Mouse (Mus musculus) ES-E14 (cell line): Measurements from ENCODE around the gene Ggt1.

Experiments
- CHD2 ChIP-seq: IDR thresholded peaks from 2 replicates; pipeline ENCODE4 v1.6.1; 2014; ENCODE audit warnings: mild to moderate bottlenecking, low read depth, low read length, inconsistent platforms
- HCFC1 ChIP-seq: IDR thresholded peaks from 2 replicates; pipeline ENCODE4 v1.6.1; 2012; ENCODE audit warnings: low read length, inconsistent platforms, borderline replicate concordance; ENCODE audit not compliant: insufficient read depth
- ZC3H11A ChIP-seq: IDR thresholded peaks from 2 replicates; pipeline ENCODE4 v1.6.1; 2012; ENCODE audit warnings: low read depth, mild to moderate bottlenecking, inconsistent platforms, low read length, borderline replicate concordance

DNA sequence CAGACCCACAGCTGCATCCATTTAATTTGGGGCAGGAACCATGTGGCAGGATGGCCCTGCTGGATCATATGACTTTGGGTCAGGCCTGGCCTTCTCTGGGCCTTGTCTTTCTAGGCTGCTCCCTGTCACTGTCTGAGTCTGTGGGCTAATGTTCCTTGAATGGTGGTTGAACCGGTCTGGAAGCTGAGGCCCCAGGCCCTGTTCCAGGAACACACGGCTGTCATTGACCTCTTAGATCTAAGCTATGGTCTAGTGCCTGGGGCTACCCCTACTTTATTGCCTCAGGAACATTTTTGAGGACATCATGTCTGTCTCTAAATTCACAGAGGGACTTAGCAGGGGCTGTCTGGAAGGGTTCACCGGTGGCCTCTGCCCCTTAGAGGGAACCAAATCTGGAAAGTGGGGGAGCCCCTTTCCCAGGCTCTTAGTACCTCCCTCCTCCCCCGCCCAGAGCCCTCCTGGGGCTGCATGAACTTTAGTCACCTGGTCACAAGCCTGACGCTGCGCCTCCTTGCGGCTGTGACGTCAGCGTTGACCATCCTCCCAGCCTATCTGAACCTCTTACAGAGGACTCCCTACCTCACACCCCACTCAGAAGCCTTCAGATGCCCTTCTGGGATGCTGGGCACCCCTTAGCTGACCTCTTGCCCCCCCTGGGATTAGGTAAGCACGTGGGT, 9.7 kb downstream of the Ggt1 start:
- TF ChIP-seq ZC3H11A (no peak), CHD2 (no peak), HCFC1 (no peak)
